Mouse (Mus musculus): ENCODE measurements around the gene Slc15a5. TPM values are rescaled to one million over a fixed set of nuclear protein-coding genes. Genes with fewer than 3 reads are reported as not detected.
A peak's percentile ranks its signal among the peaks of the same experiment; 100 is the strongest.

Slc15a5 gene
- polyA plus RNA-seq, 1 experiment from 2014 or later: not detected

DNA sequence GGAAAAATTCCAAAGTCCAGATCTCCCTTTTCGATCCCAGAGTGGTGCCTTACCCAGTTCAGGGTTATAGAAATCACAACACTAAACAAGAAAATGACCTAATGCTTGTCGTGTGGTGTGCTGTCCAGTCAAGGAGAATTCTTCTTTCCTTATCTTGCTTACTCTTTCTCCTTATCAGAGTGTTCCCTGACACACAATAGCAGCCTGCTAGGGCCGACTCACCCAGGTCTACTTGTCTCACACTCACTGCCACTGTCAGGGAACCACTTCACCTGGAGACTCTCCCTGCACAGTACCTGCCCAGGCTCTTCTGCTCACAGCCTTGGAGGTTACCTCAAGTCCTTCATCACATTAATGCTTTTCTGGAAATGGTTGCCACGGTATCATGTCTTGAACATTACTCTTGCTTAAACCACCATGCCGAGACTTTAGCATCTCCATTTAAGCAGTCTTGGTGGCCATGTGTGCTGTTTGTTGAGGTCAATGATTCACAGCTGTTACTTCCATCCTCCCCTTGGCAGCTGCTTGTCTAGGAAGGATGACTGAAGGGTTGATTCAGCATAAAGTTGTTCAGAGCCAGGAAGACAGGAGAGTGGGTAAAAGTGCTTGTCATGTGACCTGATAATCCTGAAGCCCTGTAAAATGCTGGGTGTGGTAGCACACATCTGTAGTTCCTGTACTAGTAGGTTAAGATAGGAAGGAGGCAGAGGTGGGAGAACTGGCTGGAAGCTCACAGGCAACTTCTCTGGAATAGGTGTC is 1.9 kb downstream of the Slc15a5 start:
- DNase-seq (ENCODE audit: low spot score) (no peak), ATAC-seq (ENCODE audit: low FRiP score, low TSS enrichment) (peak; percentile 88)
- H3K27ac ChIP-seq (replicated peaks): no peak overlapping the region
- TF ChIP-seq EP300 (optimal IDR thresholded peaks at IDR 0.05) (no peak), CTCF (IDR thresholded peaks at IDR 0.05; ENCODE audit: low read depth) (no peak)
- H3K36me3 ChIP-seq (ENCODE audit: control insufficient read depth, insufficient read depth, low read length): no peaks in the 10 kb centered on the region
- H3K9ac ChIP-seq (ENCODE audit: low read length): no peak overlapping the region
- H3K27me3 ChIP-seq (ENCODE audit: control insufficient read depth, insufficient read depth, low read length): no peaks in the 10 kb centered on the region
- no peak overlapping the region for H3K4me3 ChIP-seq (ENCODE audit: low read depth, low read length)
- H3K4me1 ChIP-seq (replicated peaks; ENCODE audit: control insufficient read depth, insufficient read depth): no peaks in the 10 kb centered on the region
- H3K4me2 ChIP-seq (replicated peaks; ENCODE audit: low read depth): no peak overlapping the region
- WGBS: 61% methylated on average over 5 of the region's 5 CpGs
- no peaks in the 10 kb centered on the region for H3K9me3 ChIP-seq (ENCODE audit: control insufficient read depth, low read length)

DNA sequence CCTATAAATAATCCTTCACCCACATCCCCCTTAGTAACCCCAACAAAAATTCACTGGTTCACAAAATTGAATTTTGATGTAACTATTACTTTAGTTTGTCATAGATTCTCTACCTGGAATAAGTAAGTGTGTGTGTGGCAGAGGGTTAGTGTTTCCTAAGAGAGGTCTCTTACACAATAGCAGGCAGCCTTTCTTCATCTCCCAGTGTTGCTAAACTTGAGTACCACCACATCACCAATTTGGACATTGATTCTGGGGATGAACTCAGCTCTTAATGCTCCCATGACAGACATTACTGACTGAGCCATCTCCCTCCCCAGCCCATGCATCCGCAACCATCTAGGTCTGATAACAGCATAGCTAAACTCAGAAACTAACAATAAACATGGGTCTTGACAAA is 4.0 kb downstream of the Slc15a5 start:
- H3K27ac ChIP-seq (replicated peaks): no peak overlapping the region
- WGBS: 97% methylated on average over 1 of the region's 1 CpGs
- DNase-seq (ENCODE audit: low spot score) (no peak), ATAC-seq (ENCODE audit: low FRiP score, low TSS enrichment) (no peak)
- no peak overlapping the region for H3K4me2 ChIP-seq (replicated peaks; ENCODE audit: low read depth)
- no peaks in the 10 kb centered on the region for H3K27me3 ChIP-seq (ENCODE audit: control insufficient read depth, insufficient read depth, low read length)
- no peak overlapping the region for H3K4me3 ChIP-seq (ENCODE audit: low read depth, low read length)
- TF ChIP-seq EP300 (optimal IDR thresholded peaks at IDR 0.05): no peak
- no peak for TF ChIP-seq CTCF (IDR thresholded peaks at IDR 0.05; ENCODE audit: low read depth)
- no peak overlapping the region for H3K9ac ChIP-seq (ENCODE audit: low read length)
- H3K36me3 ChIP-seq (ENCODE audit: control insufficient read depth, insufficient read depth, low read length): no peaks in the 10 kb centered on the region
- no peaks in the 10 kb centered on the region for H3K9me3 ChIP-seq (ENCODE audit: control insufficient read depth, low read length)
- H3K4me1 ChIP-seq (replicated peaks; ENCODE audit: control insufficient read depth, insufficient read depth): no peaks in the 10 kb centered on the region

DNA sequence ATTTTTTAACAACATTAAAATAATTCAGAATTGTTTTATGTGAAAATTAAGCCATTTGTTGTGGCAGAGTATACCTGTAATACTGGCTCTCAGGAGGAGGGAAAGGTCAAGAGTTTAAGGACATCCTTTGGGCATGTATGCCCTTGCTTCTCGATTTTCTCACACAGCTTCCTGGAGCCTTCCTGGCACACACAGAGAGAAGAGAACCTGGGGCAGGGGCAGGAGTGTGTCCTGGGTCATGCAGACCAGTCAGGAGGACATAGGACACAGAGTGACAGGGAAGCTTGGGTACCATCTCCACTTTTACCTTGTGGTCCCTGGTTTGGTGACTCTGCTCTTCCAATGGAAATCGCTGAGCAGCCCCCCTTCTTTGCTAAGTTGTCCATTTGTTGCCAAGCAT is 6.2 kb downstream of the Slc15a5 start:
- no peak for DNase-seq (ENCODE audit: low spot score)
- H3K4me3 ChIP-seq (ENCODE audit: low read depth, low read length): no peak overlapping the region
- no peak overlapping the region for H3K9ac ChIP-seq (ENCODE audit: low read length)
- ATAC-seq (ENCODE audit: low FRiP score, low TSS enrichment): no peak
- H3K36me3 ChIP-seq (ENCODE audit: control insufficient read depth, insufficient read depth, low read length): no peaks in the 10 kb centered on the region
- H3K4me1 ChIP-seq (replicated peaks; ENCODE audit: control insufficient read depth, insufficient read depth): no peaks in the 10 kb centered on the region
- no peak overlapping the region for H3K27ac ChIP-seq (replicated peaks)
- TF ChIP-seq CTCF (IDR thresholded peaks at IDR 0.05; ENCODE audit: low read depth) (no peak), EP300 (optimal IDR thresholded peaks at IDR 0.05) (no peak)
- no peaks in the 10 kb centered on the region for H3K27me3 ChIP-seq (ENCODE audit: control insufficient read depth, insufficient read depth, low read length)
- WGBS: 80% methylated on average over 2 of the region's 2 CpGs
- no peak overlapping the region for H3K4me2 ChIP-seq (replicated peaks; ENCODE audit: low read depth)
- no peaks in the 10 kb centered on the region for H3K9me3 ChIP-seq (ENCODE audit: control insufficient read depth, low read length)

DNA sequence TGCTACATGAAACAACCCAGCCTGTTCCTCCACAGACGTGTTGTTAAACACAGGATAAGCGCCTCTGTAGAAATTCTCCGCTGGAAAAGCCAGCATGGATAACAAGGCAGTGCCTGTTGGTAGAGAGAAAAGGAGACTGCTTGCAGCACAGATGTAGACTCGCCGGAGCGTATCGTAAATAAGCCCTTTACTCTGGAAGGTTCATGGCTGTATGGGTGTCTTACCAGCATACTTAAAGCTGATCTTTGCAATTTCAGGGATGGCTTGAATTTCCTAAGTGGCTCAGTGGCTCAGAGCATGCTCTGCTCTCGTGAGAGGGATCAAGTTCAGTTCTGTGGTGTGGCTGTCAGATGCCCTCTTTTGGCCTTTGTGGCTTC is 6.8 kb downstream of the Slc15a5 start:
- no peaks in the 10 kb centered on the region for H3K27me3 ChIP-seq (ENCODE audit: control insufficient read depth, insufficient read depth, low read length)
- no peaks in the 10 kb centered on the region for H3K9me3 ChIP-seq (ENCODE audit: control insufficient read depth, low read length)
- H3K36me3 ChIP-seq (ENCODE audit: control insufficient read depth, insufficient read depth, low read length): no peaks in the 10 kb centered on the region
- H3K27ac ChIP-seq (replicated peaks): no peak overlapping the region
- no peak for DNase-seq (ENCODE audit: low spot score)
- TF ChIP-seq CTCF (IDR thresholded peaks at IDR 0.05; ENCODE audit: low read depth): no peak
- no peak for TF ChIP-seq EP300 (optimal IDR thresholded peaks at IDR 0.05)
- ATAC-seq (ENCODE audit: low FRiP score, low TSS enrichment): no peak
- no peak overlapping the region for H3K4me2 ChIP-seq (replicated peaks; ENCODE audit: low read depth)
- no peak overlapping the region for H3K9ac ChIP-seq (ENCODE audit: low read length)
- no peaks in the 10 kb centered on the region for H3K4me1 ChIP-seq (replicated peaks; ENCODE audit: control insufficient read depth, insufficient read depth)
- no peak overlapping the region for H3K4me3 ChIP-seq (ENCODE audit: low read depth, low read length)
- 86% methylated on average over 8 of the region's 8 CpGs for WGBS

DNA sequence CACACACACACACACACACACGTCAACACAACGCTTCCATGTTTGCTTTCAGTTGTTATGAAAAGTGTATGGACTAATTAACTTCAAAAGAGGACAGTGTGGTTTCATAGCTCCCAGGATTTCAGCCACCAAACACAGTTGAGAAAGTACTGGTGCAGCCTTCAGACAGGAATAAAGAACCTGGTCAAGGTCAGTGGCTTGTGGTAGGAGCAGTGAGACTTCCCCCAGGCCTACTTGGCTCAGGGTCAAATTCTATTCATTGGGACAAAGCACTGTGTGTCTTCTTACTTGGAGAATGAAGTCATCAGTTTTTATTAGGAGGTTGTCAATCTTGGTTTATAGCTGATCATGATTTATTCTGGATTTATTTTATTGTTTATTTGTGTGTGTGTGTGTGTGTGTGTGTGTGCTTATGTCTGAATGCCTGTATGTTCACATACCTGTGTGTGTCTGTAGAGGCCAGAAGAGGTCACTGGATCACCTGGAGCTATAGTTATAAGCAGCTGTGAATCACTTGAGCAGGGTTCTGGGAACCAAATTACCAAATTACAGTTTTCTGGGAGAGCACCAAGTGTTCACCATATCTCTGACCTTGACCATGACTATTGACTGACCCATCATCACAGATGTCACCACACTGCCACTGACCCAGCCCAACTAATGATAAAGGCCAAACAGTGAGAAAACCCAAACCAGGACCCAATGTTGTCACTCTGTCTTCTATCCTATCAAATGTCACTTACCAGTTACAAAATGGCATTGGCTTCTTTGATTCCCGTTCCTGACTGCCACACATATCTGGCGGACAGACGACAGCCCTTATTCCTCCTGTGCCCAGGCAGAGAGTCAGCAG is 7.4 kb downstream of the Slc15a5 start:
- DNase-seq (ENCODE audit: low spot score) (no peak), ATAC-seq (ENCODE audit: low FRiP score, low TSS enrichment) (no peak)
- H3K4me2 ChIP-seq (replicated peaks; ENCODE audit: low read depth): no peak overlapping the region
- H3K9ac ChIP-seq (ENCODE audit: low read length): no peak overlapping the region
- H3K4me1 ChIP-seq (replicated peaks; ENCODE audit: control insufficient read depth, insufficient read depth): no peaks in the 10 kb centered on the region
- no peaks in the 10 kb centered on the region for H3K27me3 ChIP-seq (ENCODE audit: control insufficient read depth, insufficient read depth, low read length)
- H3K9me3 ChIP-seq (ENCODE audit: control insufficient read depth, low read length): no peaks in the 10 kb centered on the region
- 84% methylated on average over 5 of the region's 5 CpGs for WGBS
- TF ChIP-seq EP300 (optimal IDR thresholded peaks at IDR 0.05): no peak
- TF ChIP-seq CTCF (IDR thresholded peaks at IDR 0.05; ENCODE audit: low read depth): no peak
- H3K4me3 ChIP-seq (ENCODE audit: low read depth, low read length): no peak overlapping the region
- H3K27ac ChIP-seq (replicated peaks): no peak overlapping the region
- no peaks in the 10 kb centered on the region for H3K36me3 ChIP-seq (ENCODE audit: control insufficient read depth, insufficient read depth, low read length)

All from stomach, postnatal 0 days (tissue).